Mouse (Mus musculus) liver, embryonic 14.5 days (tissue): ENCODE results near the gene Abcg2. TPM values are rescaled to one million over a fixed set of nuclear protein-coding genes. Genes with fewer than 3 reads are reported as not detected.
"Not testable (repeated sequence)": the region's sequence is repeated elsewhere in the genome, so short reads cannot be mapped to it uniquely, and the experiment has no call there.

ENCODE experiments used
- ATAC-seq: fragments of 200-750 bp; cut with Nextera tagmentation; 2 replicates; pipeline ENCODE4 v1.8.0; 2017; ENCODE audit warnings: moderate number of reproducible peaks, mild to moderate bottlenecking, moderate library complexity; ENCODE audit not compliant: insufficient read depth
- DNase-seq, 3 experiments: peaks; one replicate each; pipeline ENCODE4 v3.0.0-alpha.2; 2012 to 2013; ENCODE audit warnings: low read depth in 3 of 3, low spot score in 3 of 3
- H3K27ac ChIP-seq: fragments of 300-500 bp; sonication (generic); 2 replicates; pipeline ENCODE4 v1.5.1; 2014; ENCODE audit warnings: moderate library complexity, mild to moderate bottlenecking, control low read depth, inconsistent platforms
- H3K27me3 ChIP-seq: fragments of 300-500 bp; sonication (generic); 2 replicates; pipeline ENCODE4 v1.6.1; 2014; ENCODE audit warnings: mild to moderate bottlenecking, low read length, moderate library complexity; ENCODE audit not compliant: control insufficient read depth, insufficient read depth
- H3K36me3 ChIP-seq: fragments of 300-500 bp; sonication (generic); replicated peaks from 2 replicates; pipeline ENCODE4 v1.6.1; 2014; ENCODE audit warnings: low read depth; ENCODE audit not compliant: control insufficient read depth, insufficient read depth
- H3K4me1 ChIP-seq, 2 experiments: fragments of 200-500 bp in 1 of 2; fragments of 300-500 bp in 1 of 2; sonication (generic) in 1 of 2; replicated peaks; 2 replicates each; pipeline ENCODE4 v1.6.1; 2012 to 2014; ENCODE audit warnings: antibody characterized with exemption in 1 of 2, inconsistent platforms in 1 of 2, low read length in 1 of 2; ENCODE audit not compliant: control insufficient read depth in 2 of 2, insufficient read depth in 2 of 2
- H3K4me2 ChIP-seq: fragments of 300-500 bp; sonication (generic); 2 replicates; pipeline ENCODE4 v1.6.1; 2014; ENCODE audit warnings: low read depth, mild to moderate bottlenecking, control low read depth, moderate library complexity
- H3K4me3 ChIP-seq, 2 experiments: fragments of 200-500 bp in 1 of 2; fragments of 300-500 bp in 1 of 2; sonication (generic) in 1 of 2; 2 replicates each; pipeline ENCODE4 v1.5.1; 2012 to 2014; ENCODE audit warnings: low read depth in 2 of 2, low read length in 2 of 2, mild to moderate bottlenecking in 2 of 2, control low read depth in 1 of 2, inconsistent platforms in 1 of 2, moderate library complexity in 1 of 2; ENCODE audit not compliant: insufficient read depth in 1 of 2
- H3K9ac ChIP-seq: fragments of 300-500 bp; sonication (generic); replicated peaks from 2 replicates; pipeline ENCODE4 v1.6.1; 2014; ENCODE audit warnings: mild to moderate bottlenecking, control low read depth, moderate library complexity
- H3K9me3 ChIP-seq: fragments of 300-500 bp; sonication (generic); 2 replicates; pipeline ENCODE4 v1.6.1; 2016; ENCODE audit warnings: low read length, mixed read lengths; ENCODE audit not compliant: control insufficient read depth
- CTCF ChIP-seq: IDR thresholded peaks from 2 replicates; pipeline ENCODE4 v1.5.1; 2016; ENCODE audit warnings: antibody characterized with exemption, low read depth, control low read depth
- EP300 ChIP-seq: IDR thresholded peaks from 2 replicates; pipeline ENCODE4 v1.6.1; 2016; ENCODE audit warnings: antibody characterized with exemption, low read depth
- WGBS: fragments of 180-500 bp; shearing (Covaris S2); extraction: QIAGEN DNeasy Blood & Tissue Kit; methylation state at CpG from one replicate; pipeline ENCODE4 v1.1.7; 2014; ENCODE audit not compliant: insufficient replicate concordance; 5-methylcytosine and 5-hydroxymethylcytosine counted together
- polyA plus RNA-seq, 2 experiments: library from polyadenylated mRNA; depleted of rRNA in 1 of 2; stranded (reverse) in 1 of 2; unstranded in 1 of 2; fragments of >200 nt; fragmentation: Nextera tagmentation in 1 of 2; extraction: Ambion mirVana in 1 of 2; gene quantifications; 2 replicates each; pipeline versions ENCODE4 v1.2.1 to v1.2.3; 2012 to 2014

Abcg2 gene
- polyA plus RNA-seq, 2 experiments = 66.5 to 171 TPM

- not testable (repeated sequence) for DNase-seq, H3K36me3 ChIP-seq, ATAC-seq, H3K9me3 ChIP-seq, H3K4me1 ChIP-seq, H3K27me3 ChIP-seq, H3K27ac ChIP-seq
- Histone ChIP-seq H3K9ac (peak overlapping the region; percentile 38), H3K4me3 (peak overlapping the region; percentile 12 to 26), H3K4me2 (peak overlapping the region; percentile 51)
- WGBS = 3% methylated on average over 9 of the region's 9 CpGs
Measured at GRCm38 (mm10) chr6:58595639-58596293, 11.4 kb downstream of the Abcg2 start.

GRCm38 (mm10) chr6:58596294-58596653, 12.0 kb downstream of the Abcg2 start:
- H3K36me3 ChIP-seq = no peaks in the 10 kb centered on the region
- WGBS = 12% methylated on average over 16 of the region's 16 CpGs
- 0 out of 4 replicates have a peak, but pooled peaks cover 0 to 3% of the 10 kb centered on the region in 2 experiments for H3K4me1 ChIP-seq
- no peaks in the 10 kb centered on the region for H3K27me3 ChIP-seq
- H3K9ac ChIP-seq = peak overlapping the region; percentile 38; the same call in 1 of the 2 replicates
- TF ChIP-seq EP300 (no peak), CTCF (no peak)
- DNase-seq (peak in 1 of 3 experiments; percentile 35), ATAC-seq (peak; percentile 57)
- H3K27ac ChIP-seq = no peak overlapping the region
- H3K4me2 ChIP-seq = peak overlapping the region; percentile 51
- H3K9me3 ChIP-seq = no peaks in the 10 kb centered on the region
- H3K4me3 ChIP-seq = peak overlapping the region; percentile 12 to 26

DNA sequence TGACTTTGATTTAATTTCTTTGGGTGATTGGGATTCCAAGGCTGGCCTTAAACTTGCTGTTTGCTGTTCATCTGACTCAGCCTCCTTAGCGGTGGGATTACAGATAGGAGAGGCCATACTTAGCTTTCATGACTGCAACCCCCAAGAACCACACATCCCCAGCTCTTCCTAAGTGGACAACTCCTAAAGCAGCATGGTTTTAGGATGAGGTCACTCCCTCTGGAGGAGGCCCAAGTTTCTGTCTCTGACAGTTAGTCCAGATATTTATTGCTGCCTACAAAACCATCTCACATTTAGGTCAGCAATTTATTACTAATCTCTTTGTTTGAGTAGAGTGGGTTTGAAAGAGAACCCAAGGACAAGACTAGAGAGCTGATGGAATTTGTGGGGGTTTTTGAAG, 17.8 kb downstream of the Abcg2 start:
- DNase-seq, H3K9ac ChIP-seq, H3K4me2 ChIP-seq, H3K27ac ChIP-seq, H3K36me3 ChIP-seq, H3K9me3 ChIP-seq, H3K4me3 ChIP-seq, ATAC-seq, H3K27me3 ChIP-seq, H3K4me1 ChIP-seq: not testable (repeated sequence)
- WGBS = 50% methylated on average over 1 of the region's 1 CpGs

GRCm38 (mm10) chr6:58602991-58603390, 18.7 kb downstream of the Abcg2 start:
- H3K36me3 ChIP-seq, H3K27me3 ChIP-seq, H3K4me1 ChIP-seq, H3K9ac ChIP-seq, ATAC-seq, DNase-seq, H3K4me3 ChIP-seq, H3K9me3 ChIP-seq, H3K4me2 ChIP-seq, H3K27ac ChIP-seq: not testable (repeated sequence)

DNA sequence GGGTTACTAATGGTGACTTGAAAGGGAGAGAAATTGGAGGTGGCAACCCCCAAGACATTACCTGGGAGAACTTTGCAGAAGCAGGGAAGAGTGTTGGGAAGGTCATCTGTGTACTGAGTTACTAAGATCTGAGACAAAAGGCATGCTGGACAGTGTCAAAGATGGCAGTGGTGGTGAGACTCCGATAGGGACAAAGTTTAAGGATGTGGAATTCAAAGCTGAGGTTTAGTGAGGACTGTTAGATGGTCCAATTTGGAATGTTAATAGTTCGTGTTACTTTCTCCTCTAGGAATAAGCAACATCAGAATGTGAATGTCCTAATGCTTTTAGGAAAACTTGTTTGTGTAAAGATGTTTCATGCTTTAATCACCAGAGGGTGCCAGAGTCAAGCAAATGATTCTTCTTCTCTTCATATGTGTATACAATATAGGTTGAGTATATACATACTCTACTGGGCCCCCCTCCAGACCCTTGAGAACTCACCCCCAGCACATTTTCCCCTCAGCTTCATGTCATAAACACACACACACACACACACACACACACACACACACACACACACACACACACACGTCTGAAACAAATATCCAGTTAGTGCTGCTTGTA, 19.3 kb downstream of the Abcg2 start:
- H3K4me1 ChIP-seq, H3K36me3 ChIP-seq, H3K27me3 ChIP-seq, H3K9ac ChIP-seq, H3K4me2 ChIP-seq, H3K4me3 ChIP-seq, DNase-seq, H3K9me3 ChIP-seq, H3K27ac ChIP-seq: not testable (repeated sequence)
- ATAC-seq = peak; percentile 26; the same call in 1 of the 2 replicates
- TF ChIP-seq CTCF = peak; percentile 45; the same call in 1 of the 2 replicates
- WGBS = 47% methylated on average over 3 of the region's 3 CpGs
